Mouse (Mus musculus) ovary, adult 18-20 months (tissue): ENCODE measurements around the gene Olfr1510.
"Not testable (repeated sequence)": the region's sequence is repeated elsewhere in the genome, so short reads cannot be mapped to it uniquely, and the experiment has no call there.

Experiments used
- DNase-seq: peaks from one replicate; pipeline ENCODE4 v3.0.0; 2022; ENCODE audit warnings: low spot score, mixed read lengths

Gene Olfr1510

DNA sequence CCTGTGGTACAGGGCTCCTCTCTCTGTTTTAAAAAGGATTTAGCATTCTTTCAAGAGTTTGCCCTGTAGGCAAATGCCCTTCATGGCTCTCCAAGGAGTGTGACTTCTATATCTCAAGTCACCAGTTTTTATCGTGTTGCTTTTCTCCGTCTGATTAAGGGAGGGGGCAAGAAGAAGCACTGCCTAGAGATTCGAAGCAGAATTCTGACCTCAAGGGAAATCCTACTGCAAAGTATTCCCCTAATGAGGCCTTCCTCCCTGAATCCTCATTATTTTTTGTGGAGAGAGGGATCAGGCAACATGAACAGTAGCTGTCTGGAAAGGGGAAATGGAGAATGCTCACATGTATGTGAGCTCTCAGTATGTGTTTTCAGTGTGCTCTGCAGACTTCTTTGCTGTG, at the start of gene Olfr1510:
Gene Olfr1510 (minus strand): TSS at position 101 of the 400 bp plus-strand sequence.
- no peak for DNase-seq

DNA sequence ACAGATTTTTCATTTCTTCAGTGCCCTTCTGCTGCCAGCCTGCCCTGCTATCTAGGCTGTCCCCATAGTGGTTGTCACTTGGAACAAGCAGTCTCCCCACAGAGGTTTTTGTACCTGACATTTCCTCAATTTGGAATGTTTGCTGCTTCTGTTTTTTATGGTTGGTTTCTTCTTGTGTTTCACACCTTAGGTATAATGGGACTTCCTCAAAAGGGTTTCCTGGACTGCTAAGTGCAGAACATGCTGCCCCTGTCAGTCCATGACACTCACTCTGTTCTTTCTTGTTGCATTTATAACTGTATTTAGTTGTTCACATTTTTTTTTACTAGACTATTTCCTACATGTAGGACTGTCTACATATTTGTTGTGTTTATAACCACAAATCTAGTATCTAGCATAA, 47.8 kb upstream of the Olfr1510 start:
- no peak for DNase-seq

- no peak for DNase-seq
Observed at GRCm38 (mm10) chr14:52451138-52451537, 37.0 kb upstream of the Olfr1510 start.

- no peak for DNase-seq
Observed at GRCm38 (mm10) chr14:52442690-52443089, 28.5 kb upstream of the Olfr1510 start, which contains the start of gene Olfr1509. Gene Olfr1509 (plus strand): TSS chr14:52442990.

DNA sequence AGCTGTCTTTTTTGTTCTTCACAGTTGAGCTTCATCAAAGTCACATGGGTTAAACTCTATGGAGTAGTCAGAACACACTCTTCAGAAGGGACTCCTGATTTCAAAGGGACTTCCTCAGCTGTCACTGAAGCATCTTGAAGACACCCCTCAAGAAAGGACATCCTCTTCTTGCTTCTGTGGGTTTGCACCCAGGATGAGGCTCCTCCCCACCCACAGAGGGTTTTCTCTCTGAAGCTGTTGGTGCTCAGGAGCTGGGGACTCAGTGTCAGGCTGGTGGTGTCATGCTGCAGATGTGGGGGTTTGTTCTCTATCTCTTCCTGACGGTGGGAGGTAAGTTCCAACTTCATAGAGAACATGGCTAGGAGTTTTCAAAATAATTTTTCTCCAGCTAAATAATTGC, 13.5 kb upstream of the Olfr1510 start:
- DNase-seq = no peak

DNA sequence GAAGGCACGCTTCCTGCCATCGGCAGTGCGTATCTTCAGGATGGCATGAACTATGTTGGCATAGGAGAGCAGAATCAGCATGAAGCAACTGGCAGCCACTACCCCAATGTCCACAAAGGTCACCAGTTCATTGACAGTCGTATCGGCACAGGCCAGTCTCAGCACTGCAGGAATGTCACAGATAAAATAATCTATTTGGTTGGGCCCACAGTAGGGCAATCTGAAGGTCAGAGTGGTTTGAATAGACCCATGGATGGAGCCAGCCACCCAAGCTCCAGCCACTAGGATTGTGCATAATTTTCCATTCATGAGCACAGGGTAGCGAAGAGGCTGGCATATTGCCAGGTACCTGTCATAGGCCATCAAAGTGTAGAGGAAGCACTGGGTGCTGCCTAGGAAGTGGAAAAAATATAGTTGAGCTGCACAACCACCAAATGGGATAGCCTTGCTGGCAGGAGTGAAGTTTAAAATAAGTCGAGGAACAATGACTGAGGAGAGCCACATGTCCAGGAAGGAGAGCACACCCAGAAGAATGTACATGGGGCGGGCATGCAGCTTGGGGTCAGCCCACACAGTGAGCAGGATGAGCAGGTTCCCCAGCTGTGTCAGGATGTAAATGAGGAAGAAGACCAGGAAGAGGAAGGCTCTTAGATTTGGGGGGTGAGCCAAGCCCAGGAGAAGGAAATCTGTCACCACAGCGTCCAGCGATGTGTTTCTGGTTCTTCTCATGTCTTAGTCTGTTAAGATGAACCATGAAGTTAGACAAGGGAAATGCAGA, 3.8 kb downstream of the Olfr1510 start:
- not testable (repeated sequence) for DNase-seq

GRCm38 (mm10) chr14:52397279-52397678, 16.9 kb downstream of the Olfr1510 start, which contains the start of gene Olfr1511:
Gene Olfr1511 (minus strand): TSS chr14:52397379.
- no peak for DNase-seq

- not testable (repeated sequence) for DNase-seq
Observed at GRCm38 (mm10) chr14:52390084-52390848, 23.9 kb downstream of the Olfr1510 start.

GRCm38 (mm10) chr14:52379068-52379467, 35.1 kb downstream of the Olfr1510 start, which contains the start of gene Olfr1512:
Gene Olfr1512 (minus strand): TSS chr14:52379168.
- no peak for DNase-seq

DNA sequence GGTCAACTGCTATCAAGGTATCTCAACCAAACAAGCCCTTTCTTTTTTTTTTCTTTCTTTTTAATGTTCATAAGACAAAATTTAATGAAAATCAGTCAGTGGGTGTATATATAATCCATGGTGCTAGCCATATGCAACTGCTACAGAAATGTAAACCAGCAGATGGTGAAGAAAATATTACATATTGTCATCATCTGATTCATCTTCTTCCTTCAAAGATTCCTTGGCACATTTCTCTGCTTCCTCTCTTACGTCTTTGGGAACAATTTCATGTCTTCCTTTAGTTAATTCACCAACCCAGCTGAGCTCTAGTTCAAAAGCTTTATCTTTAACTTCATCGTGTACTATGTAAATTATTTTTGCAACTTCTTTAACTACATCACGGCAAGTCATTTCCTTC, 45.4 kb downstream of the Olfr1510 start:
- no peak for DNase-seq
